Mouse (Mus musculus): Measurements from ENCODE around the gene Ly86.

GRCm38 (mm10) chr13:37459957-37460930 is 115.2 kb downstream of the Ly86 start:
- TF ChIP-seq CTCF (conservative IDR thresholded peaks at IDR 0.05; ENCODE audit: low read length) (no peak), NANOG (IDR thresholded peaks at IDR 0.05; ENCODE audit: borderline replicate concordance, low read length) (no peak)
